Mouse (Mus musculus) skeletal muscle tissue, adult 2 months (tissue): ENCODE measurements at regions not wholly inside any gene's neighbourhood (a gene's known extent, or its start where the extent isn't known, plus 50 kb on each side); places are given as distances from the start of the nearest gene placed in this dataset.

ENCODE experiments used
- DNase-seq: peaks from one replicate; pipeline ENCODE4 v3.0.0-alpha.2; 2012; ENCODE audit warnings: low read depth, low spot score

DNA sequence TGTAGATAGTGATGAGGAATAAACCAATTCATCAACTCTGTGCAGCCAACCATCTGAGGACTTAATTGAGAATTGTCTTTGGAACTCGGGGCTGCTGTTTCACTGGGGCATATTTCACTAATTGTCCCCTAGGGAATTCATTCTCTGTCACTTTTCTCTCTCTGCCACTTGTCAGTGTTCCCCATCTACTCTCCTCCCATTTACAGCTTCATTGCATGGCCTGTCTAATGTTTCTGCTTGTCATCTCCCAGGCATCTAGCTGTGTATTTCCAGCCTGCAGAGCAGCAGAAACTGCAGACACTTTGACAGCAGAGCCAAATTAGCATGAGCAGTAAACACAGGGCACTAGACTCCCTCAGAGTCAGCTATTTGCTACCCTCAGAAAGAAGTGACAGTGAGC is 1105.2 kb downstream of the Ntrk3 start:
- DNase-seq = no peak

DNA sequence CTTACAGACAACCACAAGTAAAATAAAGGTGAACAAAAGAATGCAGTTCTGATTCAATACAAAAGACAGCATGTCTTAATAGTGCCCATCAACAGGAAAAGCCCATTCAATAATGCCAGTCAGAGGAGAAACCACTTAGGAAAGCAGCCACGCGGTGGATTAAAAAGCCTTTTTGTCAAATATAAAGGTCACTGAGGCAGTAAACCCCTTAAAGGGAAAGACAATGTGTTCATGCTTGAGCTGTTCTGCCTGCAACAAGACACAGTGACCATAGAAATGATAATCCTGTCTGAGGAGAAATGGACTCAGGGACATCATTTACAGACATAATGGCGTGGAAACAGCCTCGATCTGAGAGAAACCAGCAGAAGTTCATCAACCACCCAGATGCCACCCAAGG is 1114.3 kb downstream of the Ntrk3 start:
- DNase-seq = no peak

DNA sequence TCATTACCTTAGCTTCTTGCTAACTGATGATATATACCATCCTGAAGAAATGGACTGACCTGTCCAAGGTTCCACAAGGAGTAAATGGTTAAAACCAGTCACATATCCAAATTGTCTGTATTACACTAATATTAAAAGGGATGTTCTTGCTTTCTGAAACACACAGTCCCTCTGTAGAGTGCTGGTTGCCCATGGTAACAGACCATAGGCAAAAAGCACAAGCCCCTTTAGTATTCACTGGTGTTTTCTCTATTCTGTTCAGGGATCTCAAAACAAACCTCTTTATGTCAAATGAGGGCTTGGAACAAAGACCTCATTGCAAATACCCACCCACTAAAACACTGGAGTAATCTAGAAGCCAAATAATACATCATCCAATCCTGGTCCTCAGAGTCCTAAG is 1114.9 kb downstream of the Ntrk3 start:
- DNase-seq = no peak

DNA sequence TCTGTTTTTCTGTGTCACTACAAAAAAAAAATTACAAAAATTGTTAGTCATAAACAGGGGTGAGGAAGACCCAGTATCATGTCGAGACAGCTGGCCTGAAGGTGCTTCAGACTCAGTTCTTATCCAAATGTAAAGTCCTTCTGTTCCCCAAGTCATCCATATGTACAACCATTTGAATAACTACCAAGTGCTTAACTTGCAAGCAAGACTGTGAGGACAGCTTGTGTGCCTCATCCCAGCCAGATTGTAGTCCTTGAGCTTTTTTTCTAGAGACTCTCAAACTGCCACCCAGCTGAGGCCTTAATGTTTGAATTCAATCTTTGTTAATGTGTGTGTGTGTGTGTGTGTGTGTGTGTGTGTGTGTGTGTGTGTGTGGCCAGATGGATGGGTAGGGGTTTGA is 1164.9 kb downstream of the Ntrk3 start:
- DNase-seq = no peak

DNA sequence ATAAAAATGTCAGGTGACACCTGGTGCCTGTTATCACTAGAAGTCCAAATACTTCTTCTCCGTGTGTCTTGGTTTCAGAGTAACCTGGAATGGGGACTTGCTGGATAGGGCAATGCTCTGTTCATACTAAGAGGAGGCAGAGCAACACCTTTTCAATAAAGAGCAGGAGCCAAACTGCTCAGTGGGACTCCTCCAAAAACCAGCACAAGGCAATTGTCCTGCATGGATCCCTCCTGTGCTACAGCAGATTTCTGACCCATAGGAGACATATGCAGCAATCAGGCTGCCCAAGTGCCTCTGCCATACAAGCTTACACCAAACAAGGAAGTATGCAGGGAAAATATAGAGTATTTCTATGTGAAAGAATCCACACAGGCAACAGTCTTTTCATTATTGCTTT is 1178.7 kb downstream of the Ntrk3 start:
- DNase-seq = no peak

DNA sequence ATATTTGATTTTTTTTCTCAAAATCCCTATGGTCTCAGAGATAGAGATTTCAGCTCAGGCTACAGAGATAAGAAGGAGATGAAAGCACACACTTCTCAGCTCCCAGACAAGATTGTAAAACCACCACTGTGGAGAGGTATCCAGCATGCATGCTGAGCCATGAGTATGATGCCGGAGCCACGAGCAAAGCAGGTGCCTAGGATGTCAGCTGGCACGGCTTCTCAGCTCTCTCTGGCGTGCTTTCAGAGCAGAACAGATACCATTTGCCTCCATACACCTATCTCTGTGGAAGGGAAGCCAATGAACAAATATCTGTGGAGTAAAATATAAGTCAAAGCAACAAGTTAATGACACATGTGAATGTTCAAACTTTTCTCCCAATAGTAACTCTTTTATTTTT is 1179.3 kb downstream of the Ntrk3 start:
- DNase-seq = no peak

DNA sequence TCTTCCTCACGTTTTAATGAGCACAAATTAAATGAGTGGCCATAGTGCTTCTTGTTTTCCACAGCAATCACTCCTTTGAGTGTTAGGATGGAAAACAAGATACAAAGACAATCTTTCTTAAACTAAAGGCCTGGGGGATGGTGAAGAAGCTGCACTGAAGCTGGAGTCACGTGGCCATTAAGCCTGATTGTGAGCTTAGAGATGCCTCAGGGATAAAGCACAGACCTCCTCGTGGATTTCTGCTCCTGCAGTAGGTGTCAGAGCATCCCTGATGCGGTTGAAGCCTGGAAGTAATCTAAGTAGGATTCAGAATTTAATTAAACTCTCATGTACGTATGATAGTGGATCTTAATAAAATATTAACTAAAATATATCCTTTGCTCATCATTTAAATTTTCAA is 1200.9 kb downstream of the Ntrk3 start:
- DNase-seq = no peak

DNA sequence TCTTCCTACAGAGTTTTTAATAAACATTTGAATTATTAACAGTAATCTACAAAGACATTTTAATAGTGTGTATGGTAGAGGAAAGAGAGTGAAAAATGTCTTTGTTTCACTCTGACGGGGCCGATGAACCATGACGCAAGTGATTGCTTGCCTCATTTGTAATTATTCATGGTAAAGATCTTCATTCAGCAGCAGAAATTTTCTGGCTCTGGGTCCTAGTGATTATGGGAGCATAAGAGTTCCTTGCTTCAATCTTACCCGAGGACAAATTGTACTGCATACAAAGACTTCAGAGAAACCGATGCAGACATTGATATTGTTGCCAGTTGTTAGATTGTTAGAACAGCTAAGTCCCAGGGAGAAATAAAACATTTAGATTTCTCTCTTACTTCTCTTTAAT is 1209.9 kb downstream of the Ntrk3 start:
- DNase-seq = no peak

DNA sequence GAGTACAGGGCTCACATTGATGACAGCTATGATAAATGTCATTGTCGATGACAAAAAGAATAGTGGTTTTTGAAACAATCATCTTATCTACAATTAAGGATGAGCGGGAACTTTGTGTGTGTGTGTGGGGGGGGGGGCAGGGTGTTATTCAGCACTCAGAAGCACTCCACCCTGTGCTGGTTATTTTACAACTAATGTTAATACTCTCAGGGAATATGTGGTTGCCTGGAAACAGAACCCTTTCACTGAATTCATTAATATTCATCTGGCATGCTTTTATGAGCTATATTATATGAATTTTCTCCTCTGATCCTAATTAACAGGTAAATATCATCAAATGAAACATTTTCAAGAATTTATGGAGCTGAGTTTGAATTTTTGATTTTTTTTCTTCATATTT is 1228.2 kb downstream of the Ntrk3 start:
- DNase-seq = no peak

DNA sequence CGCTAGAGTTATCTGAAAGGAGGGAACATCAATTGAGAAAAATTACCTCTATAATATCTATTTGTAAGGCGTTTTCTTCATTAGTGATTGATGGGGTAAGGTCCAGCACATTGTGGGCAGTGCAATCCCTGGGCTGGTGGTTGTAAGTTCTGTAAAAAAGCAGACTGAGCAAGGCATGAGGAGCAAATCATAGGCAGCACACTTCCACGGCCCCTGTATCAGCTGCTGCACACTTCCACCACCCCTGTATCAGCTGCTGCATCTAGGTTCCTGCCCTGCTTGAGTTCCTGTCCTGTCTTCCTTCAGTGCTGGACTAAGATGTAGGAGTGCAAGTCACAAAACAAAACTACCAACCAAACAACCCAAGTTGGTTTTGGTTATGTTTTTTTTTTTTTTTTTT is 1230.2 kb downstream of the Ntrk3 start:
- DNase-seq = no peak

DNA sequence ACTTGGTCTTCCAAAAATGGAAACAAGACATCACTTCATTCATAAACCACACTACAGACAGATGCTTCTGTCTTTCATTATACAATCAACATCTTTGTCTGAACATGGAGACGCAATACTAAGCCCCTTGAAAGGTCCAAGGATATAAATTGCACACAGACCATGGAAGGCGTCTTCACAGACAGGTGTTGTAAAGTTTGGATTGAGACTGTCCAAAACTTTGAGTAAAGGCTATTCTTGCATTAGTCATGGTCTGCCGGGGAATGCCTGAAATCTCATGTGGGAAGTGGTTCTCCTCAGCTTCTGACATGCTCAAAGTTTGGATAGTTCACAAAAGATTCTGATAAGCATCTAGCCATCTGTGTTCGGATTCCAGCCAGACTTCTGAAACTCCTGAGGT is 1235.2 kb downstream of the Ntrk3 start:
- no peak for DNase-seq

DNA sequence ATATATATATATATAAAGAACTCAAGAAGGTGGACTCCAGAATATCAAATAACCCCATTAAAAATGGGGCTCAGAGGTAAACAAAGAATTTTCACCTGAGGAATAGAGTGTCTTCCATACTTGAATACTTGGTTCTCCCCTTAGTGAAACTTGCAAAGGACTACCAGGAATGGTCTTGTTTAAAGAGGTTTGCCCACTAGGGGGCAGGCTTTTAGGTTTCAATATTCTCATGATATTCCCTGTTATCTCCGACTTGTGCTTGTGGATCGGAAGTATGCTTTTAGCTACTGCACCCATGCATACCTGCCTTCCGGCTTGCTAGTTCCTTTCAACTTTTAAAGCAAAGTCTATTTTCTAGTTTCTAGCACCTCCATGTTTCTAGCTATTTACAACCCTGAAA is 1242.7 kb downstream of the Ntrk3 start:
- DNase-seq = no peak

DNA sequence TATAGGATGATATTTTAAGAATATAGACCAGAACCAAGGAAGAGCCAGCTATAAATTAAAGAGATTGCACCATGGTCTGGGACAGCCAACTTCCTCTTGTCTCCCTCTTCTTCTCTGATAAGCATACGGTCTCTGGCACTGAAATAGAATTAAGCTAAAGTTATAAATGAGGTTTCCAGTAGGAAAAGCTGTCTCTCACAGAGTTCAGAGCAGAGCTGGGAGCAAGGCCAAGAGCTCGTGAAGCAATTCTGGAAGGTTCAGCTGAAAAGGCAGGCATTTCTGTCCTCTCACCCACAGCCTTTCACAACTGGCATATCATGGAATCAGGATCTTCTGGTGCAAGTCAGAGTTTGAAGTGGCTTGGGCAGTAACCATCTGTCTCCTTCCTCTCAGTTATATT is 1247.8 kb downstream of the Agbl1 start:
- DNase-seq = peak; percentile 0

DNA sequence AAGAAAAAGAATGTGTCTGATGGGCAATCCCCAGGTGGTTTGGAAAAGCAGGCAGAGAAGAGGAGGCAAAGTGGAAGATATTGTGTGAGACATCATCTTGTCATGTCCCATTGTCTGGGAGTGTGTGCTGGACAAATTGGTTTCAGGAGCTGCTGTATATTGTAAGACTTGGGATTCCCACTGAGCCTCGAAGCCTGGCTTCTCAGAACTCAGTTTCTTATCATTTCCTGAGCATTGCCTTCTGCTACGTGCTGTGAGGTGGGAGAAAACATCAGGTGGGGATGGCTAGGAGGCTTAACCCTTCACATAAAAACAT is 1216.3 kb downstream of the Agbl1 start:
- DNase-seq = no peak

DNA sequence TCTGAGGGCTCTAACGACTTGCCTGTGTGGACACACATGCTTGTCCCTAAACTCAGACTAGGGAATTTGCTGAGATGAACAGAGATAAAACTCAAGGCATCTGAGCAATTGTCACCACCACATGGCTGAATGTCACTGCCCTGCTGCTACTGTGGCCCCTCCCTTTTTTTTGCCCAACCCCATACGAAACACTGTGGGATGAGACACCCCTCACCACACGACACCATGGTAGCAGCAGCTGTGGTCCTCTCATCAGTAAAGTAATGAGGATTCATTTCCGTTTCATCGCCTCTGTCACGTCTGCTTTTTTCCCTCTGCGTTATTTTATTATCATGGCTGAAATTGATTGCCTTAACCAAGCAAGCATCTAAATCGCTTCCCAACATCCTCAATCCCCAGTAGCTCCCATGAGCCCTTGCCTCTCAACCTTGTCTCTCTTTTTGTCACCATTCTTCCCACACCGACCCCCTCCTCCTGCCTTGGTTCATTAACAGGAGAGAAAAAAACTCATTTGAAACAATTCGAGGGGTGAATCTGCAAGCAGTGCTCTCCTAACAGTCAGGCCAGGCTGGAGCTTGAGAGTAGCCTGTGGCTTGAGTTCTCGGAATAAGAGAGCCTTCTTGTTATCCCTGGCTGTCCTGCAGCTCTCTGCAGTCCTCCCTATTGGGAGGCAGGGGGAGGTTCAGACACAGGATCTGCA is 1215.8 kb downstream of the Agbl1 start:
- DNase-seq = no peak

DNA sequence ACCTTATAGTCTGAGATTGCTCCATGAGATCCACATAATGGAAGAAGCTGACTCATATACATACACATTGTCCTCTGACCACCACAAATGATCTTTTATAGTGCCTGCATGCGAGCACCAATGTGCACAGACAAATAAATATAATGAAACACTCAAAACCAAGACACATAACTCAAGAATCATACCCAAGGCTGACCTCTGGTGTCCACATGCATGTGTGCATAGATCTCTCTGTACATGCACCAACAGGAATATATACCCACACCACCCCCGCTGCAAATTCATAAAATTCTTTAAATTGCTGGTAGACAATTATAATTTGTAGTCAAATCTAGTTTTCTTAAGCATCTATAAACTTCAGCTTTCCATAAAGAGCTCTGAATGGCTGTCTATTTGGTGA is 1211.9 kb downstream of the Agbl1 start:
- DNase-seq = no peak

DNA sequence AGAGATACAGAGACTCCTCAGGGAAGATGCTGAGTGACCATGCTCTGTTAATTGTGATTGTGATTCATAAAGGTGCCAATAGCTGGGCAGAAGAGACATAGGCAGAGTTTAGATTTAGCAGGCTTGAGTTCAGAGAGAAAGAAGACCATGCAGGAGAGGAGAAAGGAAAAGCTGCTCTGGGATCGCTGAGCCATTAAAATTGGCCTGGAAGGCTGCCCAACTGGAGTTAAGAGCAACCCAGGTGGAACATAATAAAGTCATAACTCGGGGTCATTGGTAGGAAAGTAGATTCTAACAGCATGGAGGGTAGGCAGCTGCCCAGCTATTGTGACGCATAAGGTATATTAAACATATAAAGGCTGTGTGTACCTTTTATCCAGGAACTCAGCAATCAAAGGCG is 1183.9 kb downstream of the Agbl1 start:
- no peak for DNase-seq
